Mouse (Mus musculus) liver, adult 2 months (tissue): ENCODE measurements at regions not wholly inside any gene's neighbourhood (a gene's known extent, or its start where the extent isn't known, plus 50 kb on each side); places are given as distances from the start of the nearest gene placed in this dataset.

Experiments
- CTCF ChIP-seq: fragments of 200-500 bp; IDR thresholded peaks from 2 replicates; pipeline ENCODE4 v1.5.1; 2011; ENCODE audit warnings: low read depth, low read length, control low read depth
- POLR2A ChIP-seq: fragments of 200-500 bp; IDR thresholded peaks from 2 replicates; pipeline ENCODE4 v1.6.1; 2011; ENCODE audit warnings: low read length, control low read depth; ENCODE audit not compliant: insufficient read depth; ENCODE audit errors: extremely low read depth

GRCm38 (mm10) chr4:119033006-119033405 is 71.6 kb downstream of the Lao1 start:
- TF ChIP-seq CTCF (no peak), POLR2A (no peak)
